Mouse (Mus musculus) stomach, postnatal 0 days (tissue): ENCODE measurements around the gene Nphp1.

Experiments
- CTCF ChIP-seq: IDR thresholded peaks from 2 replicates; pipeline ENCODE4 v1.5.1; 2016; ENCODE audit warnings: antibody characterized with exemption, low read depth, mild to moderate bottlenecking, moderate library complexity
- EP300 ChIP-seq: optimal IDR thresholded peaks from 2 replicates; pipeline ENCODE3; 2016; ENCODE audit warnings: antibody characterized with exemption

- TF ChIP-seq CTCF = no peak
- TF ChIP-seq EP300 = no peak
These were observed 74.0 kb downstream of the Nphp1 start for GRCm38 (mm10) chr2:127714726-127715125.
